Mouse (Mus musculus) embryo, embryonic 11 days (tissue): ENCODE measurements at regions not wholly inside any gene's neighbourhood (a gene's known extent, or its start where the extent isn't known, plus 50 kb on each side); places are given as distances from the start of the nearest gene placed in this dataset.
A peak's percentile ranks its signal among the peaks of the same experiment; 100 is the strongest.

ENCODE experiments used
- DNase-seq: peaks from one replicate; pipeline ENCODE4 v3.0.0-alpha.2; 2015

DNA sequence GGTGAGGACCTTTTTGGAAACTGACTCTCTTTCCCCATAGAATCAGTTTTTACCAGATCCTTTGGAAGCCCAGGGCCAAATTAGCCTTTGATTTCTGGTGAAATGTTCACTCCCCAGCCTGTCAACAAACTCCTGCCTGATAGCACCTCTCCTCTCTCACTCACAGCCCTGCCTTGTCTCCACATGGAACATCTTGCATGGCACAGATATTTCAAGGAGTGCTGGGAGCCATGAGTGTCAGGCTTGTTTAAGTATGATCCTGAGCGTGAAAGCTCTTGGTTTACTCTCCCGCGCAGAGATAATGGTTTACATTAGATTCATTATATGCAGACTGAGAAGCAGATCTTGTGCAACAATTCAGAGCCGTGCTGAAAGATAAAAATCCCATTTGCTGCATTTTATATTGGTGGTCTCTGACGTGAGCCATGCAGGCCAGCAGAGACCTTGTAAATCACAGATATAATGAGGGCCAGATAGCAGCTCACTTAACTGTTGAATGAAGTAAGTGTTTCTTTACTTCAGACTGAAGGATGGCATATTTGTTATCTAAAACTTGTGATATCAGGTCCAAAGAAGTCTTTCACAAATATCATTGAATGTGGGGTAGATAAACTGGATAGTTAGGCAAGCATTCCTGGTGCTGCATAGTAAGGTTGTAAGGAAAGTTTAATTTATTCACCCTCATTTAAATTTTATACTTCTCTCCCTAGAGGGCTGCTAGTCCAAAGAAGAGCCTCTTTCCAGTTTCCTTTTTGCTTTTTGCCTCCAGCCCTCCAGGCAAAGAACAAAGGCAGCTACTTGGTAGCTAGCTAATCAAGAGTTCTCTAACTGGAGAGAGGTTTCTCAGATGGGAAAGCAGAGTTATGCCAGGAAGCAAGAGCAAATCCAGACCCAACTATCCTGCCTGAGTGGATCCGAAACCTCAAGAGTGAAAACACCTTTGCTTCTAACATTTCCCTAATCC lies 81.8 kb downstream of the Tbx18 start:
- peak; percentile 14 for DNase-seq

DNA sequence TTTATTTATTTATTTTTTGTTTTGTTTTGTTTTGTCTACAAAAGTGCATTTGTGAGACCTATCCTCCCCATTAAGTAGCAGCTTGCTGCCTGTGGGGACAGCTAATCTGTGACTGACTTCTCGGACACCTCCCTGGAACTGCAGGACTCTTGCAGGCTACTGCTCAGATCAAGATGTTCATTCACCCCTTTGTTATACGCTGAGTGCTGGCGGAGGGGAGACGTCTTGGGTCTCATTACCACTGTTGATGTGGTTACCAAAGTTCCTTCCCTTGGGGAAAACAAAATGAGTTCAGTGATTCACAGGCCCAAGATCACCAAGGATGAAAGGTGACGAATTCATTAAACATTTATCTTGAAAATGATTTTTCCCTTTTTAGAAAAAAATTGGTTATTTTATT lies 82.7 kb downstream of the Tbx18 start:
- no peak for DNase-seq

DNA sequence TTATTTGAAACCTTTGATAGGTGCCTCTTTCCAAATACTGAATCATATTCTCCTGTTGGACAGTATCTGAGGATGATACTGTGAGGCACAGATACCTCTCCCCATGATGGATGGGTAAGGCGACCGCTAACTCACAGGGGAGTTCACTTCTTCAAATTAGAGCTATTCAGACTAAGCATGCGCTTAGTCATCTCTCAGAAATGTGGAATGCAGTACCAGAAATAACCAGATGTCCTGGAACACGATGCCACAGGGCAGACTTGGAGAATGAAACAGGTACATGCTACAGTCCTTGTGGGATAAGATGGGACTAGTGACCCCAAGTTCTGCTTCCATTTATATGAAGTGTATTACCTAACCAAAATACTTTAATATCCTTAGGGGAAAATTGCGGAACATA lies 86.0 kb downstream of the Tbx18 start:
- DNase-seq, result no peak

DNA sequence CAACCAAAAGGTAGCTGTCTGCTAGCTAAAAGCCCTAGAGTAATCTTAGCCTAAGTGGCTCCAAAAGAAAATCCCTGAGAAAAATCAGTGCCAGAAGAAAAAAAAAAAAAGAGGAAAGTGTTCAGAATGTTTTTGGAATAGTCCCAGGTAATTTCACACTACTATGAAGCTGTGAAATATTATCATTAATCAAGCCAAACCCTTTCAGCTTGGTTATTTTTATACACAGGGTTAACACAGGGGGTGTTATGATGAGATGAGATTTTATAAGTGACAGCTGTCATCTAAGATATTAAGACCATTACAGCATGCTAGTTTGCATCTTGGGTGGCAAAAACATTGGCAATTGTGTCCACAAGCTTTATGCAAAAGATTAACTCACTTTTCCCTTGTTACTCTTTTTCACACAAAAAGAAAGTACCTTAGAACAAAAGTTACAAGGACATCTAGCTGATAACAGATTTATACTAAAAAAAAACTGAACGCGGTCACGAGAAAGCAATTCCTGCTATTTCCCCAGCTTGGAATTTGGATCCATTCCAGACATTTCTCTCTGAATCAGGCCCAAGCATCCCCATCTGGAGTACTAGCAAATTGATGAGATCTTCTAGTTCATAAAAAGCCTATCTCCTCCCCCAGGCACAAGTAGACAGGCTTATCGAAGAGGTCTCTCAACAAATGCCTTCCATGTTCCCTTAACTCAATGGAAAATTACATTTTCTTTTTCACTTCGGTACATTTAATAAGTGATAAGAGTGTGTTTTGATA lies 97.0 kb downstream of the Tbx18 start:
- no peak for DNase-seq

DNA sequence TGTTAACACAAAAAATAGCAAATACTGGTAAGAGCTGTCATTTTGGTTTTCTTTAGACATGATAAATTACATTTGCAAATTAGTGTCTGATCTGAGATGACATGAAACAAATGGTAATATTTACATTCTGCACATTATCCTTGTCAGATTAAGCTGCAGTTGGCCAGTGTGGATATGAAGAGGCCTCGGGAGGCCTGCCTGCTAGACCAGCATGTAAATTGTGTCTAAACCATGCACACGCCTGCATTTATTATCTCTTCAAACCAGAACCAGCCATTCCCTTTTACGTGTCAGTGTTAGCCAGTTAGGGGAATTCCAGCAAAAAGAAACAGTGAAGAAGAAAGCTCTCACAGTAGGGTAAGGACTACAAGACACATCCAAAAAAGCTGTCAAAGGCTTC lies 104.6 kb downstream of the Tbx18 start:
- no peak for DNase-seq

DNA sequence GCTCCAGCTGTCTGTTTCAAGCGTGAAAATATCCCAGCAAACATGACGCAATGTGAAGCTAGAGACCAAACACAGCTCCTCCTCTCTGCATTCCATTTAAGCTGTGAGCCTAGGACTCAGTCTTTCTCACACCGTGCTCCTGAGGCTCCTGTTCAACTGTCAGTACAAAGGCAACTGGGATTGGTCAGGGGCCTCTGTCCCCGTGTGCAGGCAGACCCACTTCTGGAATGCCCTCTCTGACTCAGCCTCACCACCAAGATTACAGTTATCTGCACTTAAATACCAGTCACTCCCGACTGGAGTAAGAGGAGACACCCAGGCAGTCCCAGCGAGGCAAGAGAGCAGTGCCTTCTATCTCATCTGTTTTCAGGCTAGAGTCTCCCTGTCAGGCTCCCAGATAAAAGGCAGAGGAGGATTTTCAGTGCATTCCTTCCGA lies 112.8 kb downstream of the Tbx18 start:
- peak; percentile 16 for DNase-seq

DNA sequence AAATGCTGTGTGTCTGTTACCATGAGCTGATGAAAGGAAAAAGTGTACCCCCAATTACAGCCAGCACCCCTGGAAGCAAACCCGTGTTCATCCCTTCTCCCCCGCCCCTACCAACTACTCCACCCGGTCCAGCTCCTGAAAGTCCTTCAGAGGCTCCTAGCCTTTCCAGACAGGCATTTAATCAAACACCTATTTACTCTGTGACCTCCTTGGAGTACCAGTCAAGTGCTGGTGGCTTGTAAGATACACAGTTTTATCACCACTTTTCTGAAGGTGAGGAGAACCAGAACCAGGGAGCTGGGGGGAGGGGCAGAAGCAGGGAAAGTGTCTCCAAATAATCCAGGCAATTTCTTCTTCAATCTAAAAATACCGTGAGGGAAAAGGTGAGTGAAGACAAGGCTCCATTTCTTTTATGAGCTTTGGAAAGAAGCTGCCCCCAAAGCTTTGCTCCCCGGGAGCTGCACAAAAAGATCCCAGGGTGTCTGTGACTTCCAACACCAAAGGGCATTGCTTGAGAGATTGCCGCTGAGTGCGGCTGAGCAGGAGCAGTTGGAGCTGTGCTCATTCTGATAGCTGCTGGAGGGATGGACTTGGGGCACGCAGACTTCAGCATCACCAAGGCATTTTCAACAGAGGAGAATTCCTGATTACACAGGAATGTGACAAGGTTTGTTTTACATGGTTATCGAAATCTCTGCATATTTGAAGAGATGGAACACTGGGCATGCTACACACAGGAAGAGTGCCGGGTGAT lies 123.0 kb downstream of the Tbx18 start:
- DNase-seq, result no peak

DNA sequence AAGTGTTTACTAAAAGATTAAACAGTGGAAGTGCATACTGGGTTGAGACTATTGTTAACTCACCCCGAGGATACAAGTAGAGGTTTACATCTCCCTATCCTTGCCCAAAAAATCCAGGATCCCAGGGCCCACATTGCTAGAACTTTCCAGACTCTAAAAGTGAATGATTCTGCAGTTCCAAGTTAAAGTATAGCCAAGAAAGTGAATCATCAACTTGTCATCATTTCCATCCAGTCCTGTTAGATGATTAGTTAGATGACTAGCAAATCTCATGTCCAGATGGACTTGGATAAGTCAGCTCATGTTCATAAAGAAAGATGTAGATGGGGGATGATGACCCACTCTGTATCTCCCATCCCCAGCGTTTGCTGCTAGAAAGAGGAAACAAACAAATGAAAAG lies 155.5 kb downstream of the Tbx18 start:
- no peak for DNase-seq

DNA sequence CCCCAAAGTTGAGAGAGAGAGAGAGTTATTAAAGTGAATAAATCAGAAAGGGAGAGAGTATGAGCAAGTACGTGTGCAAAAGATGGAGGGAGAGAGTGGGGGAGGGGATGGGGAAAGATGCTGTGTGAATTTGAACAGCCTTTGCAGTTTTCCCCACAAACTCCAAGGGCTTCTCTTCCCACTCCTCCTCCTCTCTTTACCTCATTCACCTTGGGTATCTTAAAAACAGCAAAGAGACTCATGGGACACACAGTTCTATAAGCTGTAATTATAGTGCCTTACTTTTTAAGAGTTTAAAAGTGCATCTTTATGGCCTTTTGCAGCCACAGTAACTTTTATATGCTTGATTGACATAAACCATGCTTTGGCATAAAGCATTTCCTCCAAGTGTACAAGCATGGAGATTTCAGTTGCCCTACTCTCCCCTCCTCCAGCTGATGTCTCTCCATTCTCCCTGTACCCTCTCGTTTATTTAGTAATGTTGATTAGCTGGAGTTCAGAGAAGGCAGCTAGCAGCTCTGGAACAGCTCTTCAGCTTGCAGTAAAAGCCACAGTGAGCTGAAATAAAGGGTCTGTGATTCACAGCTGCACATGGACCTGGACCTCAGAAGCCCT lies 156.7 kb downstream of the Tbx18 start:
- no peak for DNase-seq

DNA sequence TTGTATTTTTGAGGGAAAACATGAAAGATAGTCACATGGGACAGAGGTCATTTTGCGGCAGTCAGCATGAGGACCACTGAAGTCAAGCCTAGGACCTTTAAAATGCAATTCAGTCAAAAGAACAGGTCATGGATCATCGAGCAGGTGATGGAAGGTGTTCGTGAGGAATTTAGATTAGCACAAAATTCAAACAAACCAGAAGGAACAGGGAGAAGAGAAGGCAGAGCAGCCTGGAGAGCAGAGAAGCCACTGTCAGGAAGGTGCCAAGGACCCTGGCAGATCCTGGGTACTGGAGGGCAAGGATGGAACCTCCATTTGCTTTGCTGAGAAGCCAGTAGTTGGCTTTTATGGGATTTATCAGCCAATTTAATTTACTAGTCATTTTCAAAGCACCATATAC lies 167.8 kb downstream of the Tbx18 start:
- no peak for DNase-seq

DNA sequence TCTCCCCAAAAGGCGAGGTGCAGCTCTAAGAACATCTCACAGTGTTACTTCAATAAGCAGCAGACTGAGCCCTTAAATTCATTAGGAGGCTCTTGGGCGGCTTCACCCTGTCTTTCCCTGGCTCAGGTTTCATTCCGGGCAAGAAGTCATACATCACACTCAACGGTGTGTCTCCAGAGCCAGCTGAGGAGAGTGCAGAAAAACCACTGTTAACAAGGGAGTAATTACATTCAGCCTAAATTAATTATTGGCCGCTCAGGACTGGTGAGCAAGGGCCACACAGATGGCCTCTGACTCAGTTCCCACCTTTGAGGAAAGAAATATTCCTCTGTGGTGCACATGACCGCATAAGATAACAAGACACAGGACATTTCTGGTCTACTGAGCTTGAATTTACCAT lies 168.3 kb downstream of the Tbx18 start:
- DNase-seq, result peak; percentile 45

DNA sequence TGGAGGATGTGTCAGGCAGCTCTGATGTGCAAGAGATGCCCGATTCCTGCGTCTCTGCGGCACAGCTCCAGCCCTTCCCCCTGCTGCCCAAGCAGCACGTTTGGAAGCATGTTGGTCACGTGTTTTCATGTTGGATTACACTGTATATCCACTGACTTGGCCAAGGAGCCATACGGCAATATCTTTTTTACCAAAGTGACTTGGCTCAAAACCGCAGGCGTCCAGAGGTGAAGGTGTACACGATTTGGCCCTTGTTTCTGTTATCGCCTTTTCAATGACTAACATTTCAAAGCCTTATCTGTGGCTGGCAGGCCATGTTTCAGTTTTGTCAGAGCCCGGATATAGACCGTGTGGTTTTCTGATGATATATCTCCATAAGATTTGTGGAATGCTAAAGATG lies 173.2 kb downstream of the Tbx18 start:
- DNase-seq, result peak; percentile 42

DNA sequence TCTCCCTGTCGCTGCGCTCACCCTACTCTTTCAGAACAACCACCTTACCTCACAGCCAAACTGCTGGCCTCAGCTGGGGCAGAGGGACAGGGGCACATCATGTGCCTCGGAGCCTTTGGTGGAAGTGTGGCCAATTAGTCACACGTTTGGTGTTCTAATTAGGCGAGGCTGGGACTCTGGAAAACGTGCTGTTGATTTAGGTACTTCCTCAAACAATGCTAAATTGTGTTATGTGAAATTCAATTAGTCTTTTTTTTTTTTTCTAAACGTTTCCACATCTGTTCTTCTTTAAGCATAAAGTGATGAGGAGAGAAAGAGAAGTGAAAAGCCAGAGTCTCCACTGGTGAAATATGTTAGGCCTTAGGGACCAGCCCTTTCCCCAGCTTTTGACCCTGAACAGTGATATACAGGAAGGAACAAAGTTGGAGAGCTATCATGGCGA lies 174.1 kb downstream of the Tbx18 start:
- peak; percentile 54 for DNase-seq

DNA sequence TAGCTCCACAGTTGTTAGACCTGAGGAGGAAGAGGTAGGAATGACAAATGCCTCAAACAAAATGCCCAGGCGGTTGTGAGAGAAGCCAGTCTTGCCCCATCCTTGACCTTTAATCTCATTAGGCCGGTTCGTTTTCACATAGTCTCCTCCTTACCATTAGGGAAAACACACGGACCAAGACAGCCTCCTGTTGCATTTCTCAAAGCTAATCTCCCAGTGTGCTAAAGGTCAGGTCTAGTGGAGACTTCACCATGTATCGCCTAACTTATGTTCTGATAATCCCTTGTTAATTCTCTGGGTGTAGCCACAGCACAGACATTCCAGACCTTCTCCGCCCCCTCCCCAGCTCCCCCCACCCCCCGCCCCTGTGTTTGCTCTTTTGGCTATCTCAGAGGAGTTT lies 174.5 kb downstream of the Tbx18 start:
- DNase-seq, result peak; percentile 16

DNA sequence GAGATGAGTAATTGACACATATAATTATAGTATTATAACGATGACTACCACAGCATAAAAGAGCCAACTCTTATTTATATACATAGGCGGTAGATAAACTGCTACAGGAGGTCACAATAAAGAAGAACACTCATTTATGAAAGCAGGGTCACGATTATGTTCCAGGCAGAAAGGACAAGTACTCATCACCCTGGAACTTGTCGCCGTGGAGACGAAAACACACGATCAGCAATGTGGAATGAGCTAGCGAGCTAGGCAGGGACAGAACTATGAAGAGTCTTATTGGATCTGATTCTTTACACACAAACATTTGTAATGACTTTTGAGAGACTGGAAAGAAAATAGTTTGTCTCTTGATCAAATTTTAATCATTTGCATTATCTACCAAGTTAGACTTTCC lies 197.9 kb downstream of the Tbx18 start:
- peak; percentile 30 for DNase-seq

DNA sequence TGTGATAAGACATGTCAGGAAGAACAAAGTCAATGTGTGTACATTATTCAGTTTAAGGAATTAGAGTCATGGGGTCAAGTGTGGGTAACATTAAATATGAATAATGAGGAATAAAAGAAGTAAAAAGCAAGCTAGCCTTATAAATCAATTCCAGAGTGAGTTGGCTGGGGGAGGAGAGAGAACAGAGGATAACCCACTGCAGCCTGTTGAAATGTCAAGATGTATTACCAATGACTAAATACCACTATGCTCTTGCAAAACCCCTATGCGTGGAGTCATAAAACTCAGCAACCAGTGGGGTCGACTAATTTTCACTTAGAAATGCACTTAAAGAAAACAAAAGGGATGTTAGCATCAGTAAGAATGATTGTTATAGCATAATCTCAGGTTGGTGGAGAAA lies 201.2 kb downstream of the Tbx18 start:
- no peak for DNase-seq

DNA sequence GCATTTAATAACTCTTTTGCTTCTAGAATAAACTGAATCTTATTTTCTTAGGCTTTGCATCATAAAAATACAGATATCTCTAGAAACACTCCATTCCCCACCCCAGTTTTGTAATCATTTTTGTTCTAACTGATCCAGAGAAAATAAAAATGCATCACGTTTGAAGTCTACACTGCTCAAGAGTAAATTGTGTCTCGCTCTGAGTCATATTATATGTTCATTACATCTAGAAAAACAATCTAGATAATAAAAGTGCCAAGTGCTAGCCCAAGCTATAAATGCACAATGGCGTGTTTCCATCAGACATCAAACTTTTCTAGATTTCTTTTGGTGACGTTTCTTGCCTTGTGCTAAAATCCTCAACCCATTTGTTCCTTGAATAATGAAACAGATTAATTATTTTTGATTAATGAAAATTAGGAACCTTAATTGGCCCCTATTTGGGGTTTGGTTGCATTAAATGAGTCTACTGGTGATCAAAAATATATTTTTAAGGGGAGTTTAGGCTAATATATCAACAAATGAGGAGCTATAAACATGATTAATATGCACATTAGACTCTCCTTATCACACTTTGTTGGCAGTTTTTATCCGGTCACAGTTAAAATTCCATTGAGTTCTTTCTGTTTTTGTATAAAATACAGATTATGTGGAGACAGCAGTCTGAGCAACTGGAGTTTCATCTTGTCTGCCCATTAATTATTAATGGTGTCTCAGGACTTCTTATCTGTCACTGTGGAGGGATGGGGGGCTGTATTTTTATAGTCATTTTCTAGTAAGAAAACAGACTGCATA lies 206.0 kb downstream of the Tbx18 start:
- DNase-seq, result no peak

DNA sequence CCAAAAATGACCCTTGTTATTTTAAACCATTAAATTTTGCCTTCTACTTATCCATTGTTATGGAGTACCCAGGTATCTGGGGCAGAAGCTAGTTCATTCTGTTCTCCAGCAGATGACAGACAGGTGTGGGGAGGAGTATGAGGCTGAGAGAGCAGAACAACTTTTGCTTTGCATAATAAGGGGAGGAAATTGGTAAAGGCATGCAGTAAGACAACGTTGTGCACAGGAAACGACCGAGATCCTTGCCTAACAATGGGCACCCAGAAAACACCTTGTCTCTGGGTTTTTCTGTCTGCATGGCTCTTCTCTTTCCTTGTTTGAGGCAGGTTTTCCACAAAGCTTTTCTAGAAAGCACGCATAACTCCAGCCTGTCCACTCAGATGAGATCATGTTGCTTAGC lies 220.4 kb downstream of the Tbx18 start:
- no peak for DNase-seq

DNA sequence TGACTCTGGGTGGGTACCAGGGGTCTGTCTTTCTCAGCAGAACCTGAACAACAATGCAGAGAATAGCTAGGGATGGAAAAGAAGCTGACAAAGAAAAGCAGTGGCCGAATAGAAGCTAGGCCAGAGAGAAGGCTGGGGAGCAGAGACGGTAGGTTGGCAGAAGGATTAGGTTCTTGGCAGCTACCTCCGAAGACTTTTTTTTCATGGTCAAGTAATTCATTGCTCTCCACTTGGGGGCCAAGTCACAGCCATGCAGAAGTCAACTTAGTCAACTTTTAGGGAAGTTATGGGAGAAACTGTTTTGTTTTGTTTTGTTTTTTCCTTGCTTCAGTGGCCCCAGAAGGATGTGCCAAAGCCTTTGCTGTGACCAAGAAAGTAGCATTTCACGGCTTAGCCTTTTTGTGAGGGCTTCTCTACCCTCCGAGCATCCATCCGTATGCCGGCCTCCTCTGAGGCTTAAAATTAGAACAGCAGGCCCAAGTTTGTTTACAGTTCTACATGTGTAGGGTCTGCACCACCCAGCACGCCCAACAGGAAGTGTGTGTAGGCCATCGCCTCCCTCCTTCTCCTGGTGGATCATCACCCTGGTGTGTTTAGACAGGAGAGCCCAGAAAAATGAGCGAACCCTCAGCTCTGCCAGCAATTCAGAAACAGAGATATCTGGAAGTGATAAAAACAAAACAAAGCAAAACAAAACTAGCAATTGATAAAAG lies 226.2 kb downstream of the Tbx18 start:
- no peak for DNase-seq

DNA sequence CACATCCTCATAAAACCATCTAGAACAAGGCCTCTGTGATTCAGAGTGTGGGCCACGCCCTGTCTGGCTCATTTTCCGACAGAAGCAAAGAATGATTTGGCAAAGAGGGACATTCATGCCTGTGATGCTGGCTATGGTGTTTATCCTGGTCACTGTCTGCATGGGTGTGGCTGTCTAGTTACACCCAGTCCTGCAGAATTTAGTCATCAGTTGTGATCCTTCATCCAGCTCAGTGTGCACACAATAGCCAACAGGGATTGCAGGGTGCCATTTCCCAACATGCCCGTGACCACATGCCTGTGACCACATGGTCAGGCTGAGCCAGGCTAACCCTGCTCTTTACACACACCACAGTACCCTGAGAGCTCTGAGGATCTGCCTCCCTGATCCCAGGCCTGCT lies 208.8 kb upstream of the Cep162 start:
- DNase-seq, result no peak

DNA sequence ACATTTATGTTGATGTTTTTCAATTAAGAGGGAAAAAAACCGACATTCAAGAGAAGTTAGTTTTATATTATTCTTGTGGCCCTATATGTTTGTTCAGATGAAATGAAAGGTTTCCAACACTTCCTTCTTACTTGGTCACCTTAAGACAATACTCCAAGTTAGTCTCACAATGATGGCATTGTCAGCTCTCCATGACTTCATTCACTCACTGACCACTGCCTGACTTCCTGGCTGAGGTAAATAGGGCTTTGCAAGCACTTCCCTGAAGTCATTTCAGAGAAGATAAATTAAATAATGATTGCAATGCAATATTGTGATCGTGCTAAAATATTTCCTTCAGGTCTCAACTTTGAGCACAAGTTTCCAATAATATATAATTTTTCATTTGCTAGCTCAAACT lies 197.9 kb upstream of the Cep162 start:
- no peak for DNase-seq
